Mouse (Mus musculus) T-helper 2 cell (primary cell): ENCODE measurements around the gene Clybl.

Experiments used
- in situ Hi-C: fragments of 300-600 bp; cut with MboI, MseI; formaldehyde crosslinking; loops from one replicate; pipeline ENCODE4 v1.15.1; 2025; ENCODE audit warnings: high pct_unique_total_duplicates

The Clybl gene

GRCm38 (mm10) chr14:122414786-122415185 is 233.3 kb downstream of the Clybl start:
- in situ Hi-C loops: no loop called here

GRCm38 (mm10) chr14:122416166-122416771 is 234.8 kb downstream of the Clybl start:
- in situ Hi-C loops: no loop called here

- in situ Hi-C loops: no loop called here
Measured at GRCm38 (mm10) chr14:122424441-122424840, 242.9 kb downstream of the Clybl start.

- in situ Hi-C loops: no loop called here
Measured at GRCm38 (mm10) chr14:122426529-122427203, 245.2 kb downstream of the Clybl start.

GRCm38 (mm10) chr14:122427204-122427560 is 245.7 kb downstream of the Clybl start:
- in situ Hi-C loops: no loop called here

DNA sequence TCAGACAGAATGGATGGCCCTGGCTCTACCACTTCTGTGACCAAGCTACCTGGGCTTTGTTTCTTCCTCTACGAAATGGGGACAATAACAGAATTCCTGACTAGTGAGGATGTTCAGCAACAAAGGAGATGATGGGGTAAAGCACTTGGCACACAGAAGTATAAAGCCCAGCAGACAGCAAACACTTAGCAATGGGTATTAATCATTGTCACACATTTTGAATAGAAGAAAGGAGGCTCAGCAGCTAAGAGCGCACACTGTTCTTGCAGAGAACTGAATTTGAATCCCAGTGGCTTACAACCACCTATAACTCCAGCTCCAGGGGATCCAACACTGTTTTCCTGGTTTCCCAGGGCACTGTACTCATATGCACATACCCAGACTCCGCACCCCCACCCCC is 246.2 kb downstream of the Clybl start:
- in situ Hi-C loops: no loop called here

DNA sequence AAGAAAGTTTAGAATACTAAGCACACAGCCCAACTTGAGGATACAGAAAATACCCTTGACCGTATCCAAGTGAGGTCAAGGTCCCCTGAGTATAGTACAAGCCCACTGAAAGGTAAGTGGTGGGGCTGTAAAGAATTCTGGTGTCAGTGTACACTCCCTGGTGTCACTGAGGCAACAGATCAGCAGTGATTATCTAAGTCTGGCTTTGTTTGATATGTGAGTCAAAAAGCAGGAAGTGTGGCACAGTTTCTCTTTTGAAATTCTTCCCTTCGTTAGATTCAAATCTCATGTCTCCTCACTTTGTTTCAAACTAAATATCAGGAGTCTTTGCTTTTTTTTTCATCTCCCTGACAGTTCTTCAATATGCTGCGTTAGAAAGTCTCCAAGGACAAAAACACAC is 251.1 kb downstream of the Clybl start:
- in situ Hi-C loops: no loop called here

GRCm38 (mm10) chr14:122434039-122434438 is 252.5 kb downstream of the Clybl start:
- in situ Hi-C loops: no loop called here

GRCm38 (mm10) chr14:122436850-122437249 is 255.3 kb downstream of the Clybl start:
- in situ Hi-C loops: no loop called here

GRCm38 (mm10) chr14:122449601-122450495 is 268.3 kb downstream of the Clybl start:
- in situ Hi-C loops: no loop called here

GRCm38 (mm10) chr14:122450496-122451382 is 269.2 kb downstream of the Clybl start, which contains the start of gene Gm5089:
Gene Gm5089, minus strand, starts transcription at chr14:122451115.
- in situ Hi-C loops: no loop called here

- in situ Hi-C loops: no loop called here
Measured at GRCm38 (mm10) chr14:122451551-122452145, 270.1 kb downstream of the Clybl start.
